Mouse (Mus musculus): Measurements from ENCODE around the gene Tfdp1. TPM values are rescaled to one million over a fixed set of nuclear protein-coding genes. Genes with fewer than 3 reads are reported as not detected.

The Tfdp1 gene
- total and polyA plus RNA-seq, 3 experiments, result 143 to 331 (median 256) TPM

GRCm38 (mm10) chr8:13419111-13419639 is 80.6 kb downstream of the Tfdp1 start:
- no peak for DNase-seq (ENCODE audit: low read depth, low spot score)
- H3K36me3 ChIP-seq (ENCODE audit: control insufficient read depth in 1 of 2, insufficient read depth in 2 of 2, low read length in 2 of 2), result no peaks in the 10 kb centered on the region
- H3K79me2 ChIP-seq (ENCODE audit: control insufficient read depth, insufficient read depth, low read length, poor library complexity), result no peaks in the 10 kb centered on the region
- no peaks in the 10 kb centered on the region for H3K4me1 ChIP-seq (ENCODE audit: control insufficient read depth in 1 of 2, insufficient read depth in 2 of 2, low read length in 2 of 2)
- H3K27me3 ChIP-seq (ENCODE audit: control insufficient read depth in 1 of 2, insufficient read depth in 2 of 2, low read length in 2 of 2), result peaks cover 4 to 5% of the 10 kb centered on the region in 2 experiments
- no peaks in the 10 kb centered on the region for H3K9me3 ChIP-seq (replicated peaks; ENCODE audit: insufficient read depth, low read length)
- no peak overlapping the region for H3K4me3 ChIP-seq (ENCODE audit: control insufficient read depth in 1 of 2, insufficient read depth in 1 of 2, low read depth in 2 of 2, low read length in 2 of 2)
- no peak overlapping the region for H3K9ac ChIP-seq (ENCODE audit: control insufficient read depth, low read depth, low read length, poor library complexity, severe bottlenecking)
- no peak overlapping the region for H3K27ac ChIP-seq (ENCODE audit: control insufficient read depth, low read depth, low read length)
- TF ChIP-seq TBP (IDR thresholded peaks at IDR 0.05; ENCODE audit: low read depth, low read length), result no peak
- TF ChIP-seq ELF1 (IDR thresholded peaks at IDR 0.05; ENCODE audit: low read depth, low read length), result no peak
- no peak for TF ChIP-seq RCOR1 (IDR thresholded peaks at IDR 0.05; ENCODE audit: low read depth, low read length)
- TF ChIP-seq ZKSCAN1 (IDR thresholded peaks at IDR 0.05; ENCODE audit: low read depth, low read length), result no peak
- TF ChIP-seq CHD1 (IDR thresholded peaks at IDR 0.05; ENCODE audit: low read depth, low read length), result no peak
- no peak for TF ChIP-seq USF1 (IDR thresholded peaks at IDR 0.05; ENCODE audit: low read depth, low read length)
- TF ChIP-seq TCF12 (IDR thresholded peaks at IDR 0.05; ENCODE audit: low read depth, low read length), result no peak
- TF ChIP-seq EP300 (IDR thresholded peaks at IDR 0.05; ENCODE audit: low read depth in 1 of 2, low read length in 2 of 2), result no peak
- TF ChIP-seq KAT2A (conservative IDR thresholded peaks at IDR 0.05; ENCODE audit: low read depth, low read length), result no peak
- no peak for TF ChIP-seq NELFE (IDR thresholded peaks at IDR 0.05; ENCODE audit: low read depth, low read length)
- TF ChIP-seq ZC3H11A (IDR thresholded peaks at IDR 0.05; ENCODE audit: low read depth, low read length), result no peak
- TF ChIP-seq CHD2 (IDR thresholded peaks at IDR 0.05; ENCODE audit: low read length), result no peak

GRCm38 (mm10) chr8:13420970-13421369 is 82.4 kb downstream of the Tfdp1 start:
- TF ChIP-seq MAZ (IDR thresholded peaks at IDR 0.05; ENCODE audit: low read depth, low read length) (no peak), MAX (IDR thresholded peaks at IDR 0.05; ENCODE audit: low read length) (no peak), USF2 (IDR thresholded peaks at IDR 0.05; ENCODE audit: borderline replicate concordance in 1 of 2, insufficient read depth in 1 of 2, low read depth in 1 of 2, low read length in 2 of 2) (no peak), MYB (IDR thresholded peaks at IDR 0.05; ENCODE audit: low read depth, low read length) (no peak), CHD2 (IDR thresholded peaks at IDR 0.05; ENCODE audit: low read length) (no peak), POLR2A (IDR thresholded peaks at IDR 0.05; ENCODE audit: control insufficient read depth in 1 of 2, insufficient read depth in 1 of 2, low read depth in 1 of 2, low read length in 2 of 2, poor library complexity in 1 of 2) (no peak), NELFE (IDR thresholded peaks at IDR 0.05; ENCODE audit: low read depth, low read length) (no peak), RCOR1 (IDR thresholded peaks at IDR 0.05; ENCODE audit: low read depth, low read length) (no peak), CHD1 (IDR thresholded peaks at IDR 0.05; ENCODE audit: low read depth, low read length) (no peak), HCFC1 (IDR thresholded peaks at IDR 0.05; ENCODE audit: low read depth, low read length) (no peak), POLR2AphosphoS5 (IDR thresholded peaks at IDR 0.05; ENCODE audit: borderline replicate concordance, low read depth, low read length) (no peak), ELF1 (IDR thresholded peaks at IDR 0.05; ENCODE audit: low read depth, low read length) (no peak), E2F4 (IDR thresholded peaks at IDR 0.05; ENCODE audit: borderline replicate concordance, low read depth, low read length) (no peak)
- no peak overlapping the region for H3K4me3 ChIP-seq (ENCODE audit: control insufficient read depth in 1 of 2, insufficient read depth in 1 of 2, low read depth in 2 of 2, low read length in 2 of 2)
- no peaks in the 10 kb centered on the region for H3K79me2 ChIP-seq (ENCODE audit: control insufficient read depth, insufficient read depth, low read length, poor library complexity)
- H3K4me1 ChIP-seq (ENCODE audit: control insufficient read depth in 1 of 2, insufficient read depth in 2 of 2, low read length in 2 of 2), result no peaks in the 10 kb centered on the region
- H3K36me3 ChIP-seq (ENCODE audit: control insufficient read depth in 1 of 2, insufficient read depth in 2 of 2, low read length in 2 of 2), result no peaks in the 10 kb centered on the region
- no peak overlapping the region for H3K9ac ChIP-seq (ENCODE audit: control insufficient read depth, low read depth, low read length, poor library complexity, severe bottlenecking)
- no peak overlapping the region for H3K27ac ChIP-seq (ENCODE audit: control insufficient read depth, low read depth, low read length)
- DNase-seq (ENCODE audit: low read depth, low spot score), result no peak
- no peaks in the 10 kb centered on the region for H3K9me3 ChIP-seq (replicated peaks; ENCODE audit: insufficient read depth, low read length)
- H3K27me3 ChIP-seq (ENCODE audit: control insufficient read depth in 1 of 2, insufficient read depth in 2 of 2, low read length in 2 of 2), result peaks cover 4 to 5% of the 10 kb centered on the region in 2 experiments
